Mouse (Mus musculus) limb, embryonic 11.5 days (tissue): ENCODE results near the gene Hist1h2ao. TPM values are rescaled to one million over a fixed set of nuclear protein-coding genes. Genes with fewer than 3 reads are reported as not detected.
"Not testable (repeated sequence)": the region's sequence is repeated elsewhere in the genome, so short reads cannot be mapped to it uniquely, and the experiment has no call there.

Experiments
- ATAC-seq: fragments of 200-750 bp; cut with Nextera tagmentation; 2 replicates; pipeline ENCODE4 v1.8.0; 2017; ENCODE audit warnings: low read depth; ENCODE audit not compliant: insufficient number of reproducible peaks, low FRiP score, low TSS enrichment
- DNase-seq: peaks from one replicate; pipeline ENCODE4 v3.0.0-alpha.2; 2015; ENCODE audit warnings: low spot score
- H3K27ac ChIP-seq: fragments of 300-500 bp; sonication (generic); replicated peaks from 2 replicates; pipeline ENCODE4 v1.5.1; 2014; ENCODE audit warnings: low read depth, mild to moderate bottlenecking, low read length
- H3K27me3 ChIP-seq: fragments of 300-500 bp; sonication (generic); 2 replicates; pipeline ENCODE4 v1.6.1; 2014; ENCODE audit warnings: mild to moderate bottlenecking, low read length, mixed read lengths; ENCODE audit not compliant: control insufficient read depth, insufficient read depth
- H3K36me3 ChIP-seq: fragments of 300-500 bp; sonication (generic); 2 replicates; pipeline ENCODE4 v1.6.1; 2014; ENCODE audit warnings: mild to moderate bottlenecking, low read length, moderate library complexity, mixed read lengths; ENCODE audit not compliant: control insufficient read depth, insufficient read depth
- H3K4me1 ChIP-seq: fragments of 300-500 bp; sonication (generic); 2 replicates; pipeline ENCODE4 v1.6.1; 2014; ENCODE audit warnings: low read length, mixed read lengths; ENCODE audit not compliant: control insufficient read depth, insufficient read depth
- H3K4me2 ChIP-seq: fragments of 300-500 bp; sonication (generic); 2 replicates; pipeline ENCODE4 v1.6.1; 2014; ENCODE audit warnings: low read depth, mild to moderate bottlenecking, moderate library complexity; ENCODE audit not compliant: severe bottlenecking
- H3K4me3 ChIP-seq: fragments of 300-500 bp; sonication (generic); 2 replicates; pipeline ENCODE4 v1.5.1; 2014; ENCODE audit warnings: low read depth, low read length
- H3K9ac ChIP-seq: fragments of 300-500 bp; sonication (generic); 2 replicates; pipeline ENCODE4 v1.6.1; 2014; ENCODE audit warnings: mild to moderate bottlenecking, low read length
- H3K9me3 ChIP-seq: fragments of 300-500 bp; sonication (generic); 2 replicates; pipeline ENCODE4 v1.6.1; 2016; ENCODE audit warnings: low read length; ENCODE audit not compliant: control insufficient read depth
- WGBS: fragments of 180-500 bp; shearing (Covaris S2); extraction: QIAGEN DNeasy Blood & Tissue Kit; methylation state at CpG from one replicate; pipeline ENCODE4 v1.1.7; 2014; 5-methylcytosine and 5-hydroxymethylcytosine counted together
- polyA plus RNA-seq: library from polyadenylated mRNA; unstranded; fragments of >200 nt; fragmentation: Nextera tagmentation; extraction: Ambion mirVana; gene quantifications from 2 replicates; pipeline ENCODE4 v1.2.1, GENCODE M21; 2014

The Hist1h2ao gene
- polyA plus RNA-seq, 1 experiment from 2014 or later = 3.6 TPM

DNA sequence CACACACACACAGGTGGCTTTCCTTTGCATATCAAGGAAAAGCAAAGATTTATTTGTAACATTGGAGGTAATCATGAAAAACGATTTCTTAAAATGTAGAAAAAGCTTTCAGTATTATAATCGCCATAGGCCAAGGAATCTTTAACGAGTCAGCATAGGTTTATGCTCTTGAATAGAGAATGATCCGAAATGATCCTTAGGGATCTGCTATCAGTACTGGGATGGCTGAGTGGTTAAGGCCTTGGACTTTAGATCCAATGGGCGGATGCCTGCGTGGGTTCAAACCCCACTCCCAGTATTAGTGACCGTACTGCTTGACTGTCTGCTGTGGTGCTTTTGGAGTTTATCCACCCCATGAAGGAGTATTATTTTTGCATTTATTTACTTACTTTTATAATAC, 14.7 kb upstream of the Hist1h2ao start:
- H3K9ac ChIP-seq = no peak overlapping the region
- no peaks in the 10 kb centered on the region for H3K27me3 ChIP-seq
- H3K4me2 ChIP-seq = no peak overlapping the region
- no peak for DNase-seq
- ATAC-seq = no peak
- no peak overlapping the region for H3K4me3 ChIP-seq
- H3K9me3 ChIP-seq = no peaks in the 10 kb centered on the region
- H3K4me1 ChIP-seq = no peaks in the 10 kb centered on the region
- H3K36me3 ChIP-seq = no peaks in the 10 kb centered on the region
- 91% methylated on average over 7 of the region's 7 CpGs for WGBS
- H3K27ac ChIP-seq = no peak overlapping the region

DNA sequence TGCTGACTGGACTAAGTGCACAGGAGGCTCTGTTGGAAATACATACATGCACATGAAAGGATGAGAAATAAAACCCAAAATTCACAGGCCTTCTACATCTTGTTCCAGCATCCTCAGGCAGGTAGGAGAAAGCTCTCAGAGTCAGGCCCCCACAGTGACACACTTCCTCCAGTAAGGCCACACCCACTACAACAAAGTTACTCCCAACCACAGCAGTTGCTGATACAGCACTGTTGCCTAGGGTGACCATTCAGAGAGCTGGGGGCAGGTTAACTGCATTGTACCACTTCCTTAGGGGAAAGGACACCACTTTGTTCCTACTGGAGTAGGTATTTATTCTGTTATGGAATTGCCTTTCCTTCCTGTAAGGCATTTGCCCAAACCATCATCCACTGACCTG, 13.1 kb upstream of the Hist1h2ao start:
- not testable (repeated sequence) for H3K4me1 ChIP-seq

DNA sequence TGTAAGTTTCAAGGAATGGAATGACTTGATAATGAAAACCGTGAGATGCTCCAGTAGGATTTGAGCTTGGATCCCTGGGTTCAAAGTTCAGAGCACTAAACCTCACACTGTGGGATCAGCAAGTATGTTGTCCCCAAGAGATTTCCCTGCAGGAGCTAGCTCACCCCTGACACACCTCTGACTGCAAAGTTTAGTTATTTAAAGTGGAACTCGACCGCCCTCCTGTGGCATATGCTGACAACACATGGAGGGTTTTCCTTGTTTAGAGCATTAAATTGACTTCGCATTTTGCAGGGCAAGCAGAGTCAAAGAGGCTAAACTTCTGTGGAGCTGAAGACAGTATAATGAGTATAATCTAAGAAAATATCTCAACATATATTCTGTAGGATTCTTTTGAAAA, 7.2 kb upstream of the Hist1h2ao start:
- not testable (repeated sequence) for H3K9ac ChIP-seq, H3K4me3 ChIP-seq, H3K4me2 ChIP-seq, H3K27me3 ChIP-seq, H3K36me3 ChIP-seq, H3K9me3 ChIP-seq, H3K27ac ChIP-seq, DNase-seq, H3K4me1 ChIP-seq
- ATAC-seq = peak; percentile 78; the same call in 1 of the 2 replicates
- WGBS = no CpG with 5 or more reads among the region's 4 CpGs

More for the DNA sequence above, 13.1 kb upstream of the Hist1h2ao start:
- H3K4me3 ChIP-seq, H3K4me2 ChIP-seq, H3K27ac ChIP-seq, H3K9ac ChIP-seq, ATAC-seq, H3K9me3 ChIP-seq, H3K36me3 ChIP-seq, DNase-seq, H3K27me3 ChIP-seq: not testable (repeated sequence)

DNA sequence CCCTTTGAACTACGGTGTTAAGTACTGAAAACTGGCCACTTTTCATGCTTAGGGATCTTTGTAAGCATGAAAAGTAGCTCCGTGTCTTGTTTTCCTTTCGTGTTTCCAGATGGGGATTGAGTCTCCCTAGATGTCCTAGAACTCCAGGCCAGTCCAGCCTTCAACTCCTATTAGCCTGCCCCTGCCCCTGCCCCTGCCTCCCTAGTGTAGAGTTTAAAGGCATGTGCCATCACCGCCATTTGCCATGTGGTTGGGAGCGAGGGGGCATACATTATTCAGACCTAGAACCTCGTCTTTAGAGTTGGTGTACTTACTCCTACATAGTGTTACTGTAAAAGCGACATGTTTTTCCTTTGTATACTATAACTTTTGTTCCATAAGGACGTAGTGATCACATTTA, 809 bp downstream of the Hist1h2ao start:
- not testable (repeated sequence) for H3K9me3 ChIP-seq, H3K36me3 ChIP-seq, DNase-seq, H3K9ac ChIP-seq, H3K4me1 ChIP-seq, H3K27me3 ChIP-seq, H3K4me3 ChIP-seq, H3K27ac ChIP-seq, H3K4me2 ChIP-seq
- WGBS = no CpG with 5 or more reads among the region's 8 CpGs
- peak; percentile 42 for ATAC-seq

DNA sequence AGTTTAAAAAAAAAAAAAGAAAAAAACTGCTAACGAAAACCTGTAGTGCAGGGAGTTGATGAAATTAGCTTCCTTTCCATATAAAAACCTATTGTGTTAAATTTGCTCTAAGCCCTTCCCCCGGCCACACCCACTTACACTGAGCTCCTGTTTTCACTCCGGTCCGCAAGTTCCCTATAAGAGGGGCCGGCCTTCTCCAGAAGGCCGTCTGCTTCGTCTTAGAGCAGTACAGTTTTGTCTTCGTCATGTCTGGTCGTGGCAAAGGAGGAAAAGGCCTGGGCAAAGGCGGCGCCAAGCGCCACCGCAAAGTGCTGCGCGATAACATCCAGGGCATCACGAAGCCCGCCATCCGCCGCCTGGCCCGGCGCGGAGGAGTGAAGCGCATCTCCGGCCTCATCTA, 1.3 kb downstream of the Hist1h2ao start, which contains the start of gene Hist1h4m:
TSS of gene Hist1h4m (plus strand) at position 208 of the 400 bp plus-strand sequence.
- not testable (repeated sequence) for H3K27me3 ChIP-seq, H3K9ac ChIP-seq, DNase-seq, H3K4me3 ChIP-seq, H3K4me1 ChIP-seq, H3K27ac ChIP-seq, H3K36me3 ChIP-seq, H3K9me3 ChIP-seq
- no CpG with 5 or more reads among the region's 24 CpGs for WGBS
- peak within 1 kb of the TSS; percentile 27 for H3K4me2 ChIP-seq
- peak; percentile 48; the same call in 1 of the 2 replicates for ATAC-seq

DNA sequence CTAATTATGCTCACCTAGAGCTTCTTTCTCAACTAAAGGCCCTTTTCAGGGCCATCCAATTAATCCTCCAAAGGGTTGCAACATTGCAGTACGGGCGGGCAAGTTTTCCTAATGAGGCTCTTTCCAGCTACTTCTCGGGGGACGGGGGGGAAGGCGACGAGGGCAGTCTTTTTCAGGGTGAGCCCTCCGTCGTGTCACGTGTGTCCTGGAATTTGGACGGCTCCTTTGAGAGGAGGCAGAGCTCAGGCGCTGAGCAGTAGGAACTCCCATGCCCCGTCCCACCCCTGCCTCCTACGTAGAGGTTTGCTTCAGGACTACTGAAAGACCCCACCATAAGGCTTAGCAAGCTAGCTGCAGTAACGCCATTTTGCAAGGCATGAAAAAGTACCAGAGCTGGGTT, 1.8 kb downstream of the Hist1h2ao start:
- H3K27me3 ChIP-seq, H3K4me1 ChIP-seq, DNase-seq, H3K4me3 ChIP-seq, H3K27ac ChIP-seq, H3K36me3 ChIP-seq, H3K9ac ChIP-seq, H3K9me3 ChIP-seq: not testable (repeated sequence)
- 0% methylated on average over 9 of the region's 14 CpGs for WGBS
- H3K4me2 ChIP-seq = peak overlapping the region; percentile 27
- peak; percentile 67 for ATAC-seq

DNA sequence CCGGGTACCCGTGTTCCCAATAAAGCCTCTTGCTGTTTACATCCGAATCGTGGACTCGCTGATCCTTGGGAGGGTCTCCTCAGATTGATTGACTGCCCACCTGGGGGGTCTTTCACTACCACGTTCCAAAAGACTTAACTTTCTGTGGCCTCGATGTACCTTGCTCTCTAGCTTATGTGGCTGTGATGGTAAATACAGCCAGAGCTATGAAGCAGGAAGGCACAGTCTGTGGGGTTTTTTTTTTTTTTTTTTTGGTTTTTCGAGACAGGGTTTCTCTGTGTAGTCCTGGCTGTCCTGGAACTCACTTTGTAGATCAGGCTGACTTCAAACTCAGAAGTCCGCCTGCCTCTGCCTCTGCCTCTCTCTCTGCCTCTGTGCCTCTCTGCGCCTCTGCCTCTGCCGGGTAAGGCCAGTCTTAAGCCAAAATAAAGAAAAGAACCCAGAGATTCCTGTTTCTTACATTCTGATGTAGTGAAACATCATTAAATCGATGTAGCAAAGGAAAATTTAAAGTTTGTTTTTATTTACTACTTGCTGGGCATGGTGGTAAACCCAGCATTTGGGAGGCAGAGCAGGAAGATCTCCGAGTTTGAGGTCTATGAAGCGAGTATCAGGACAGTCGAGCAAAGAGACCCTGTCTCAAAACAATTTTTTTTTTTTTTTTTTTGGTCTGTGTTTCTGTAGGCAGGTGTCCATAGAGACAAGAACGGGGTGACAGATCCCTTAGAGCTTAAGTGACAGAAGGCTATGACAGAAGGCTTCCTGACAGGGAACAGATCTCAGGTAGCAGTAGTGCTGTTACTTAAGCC, 10.0 kb downstream of the Hist1h2ao start:
- H3K27ac ChIP-seq, H3K4me2 ChIP-seq, H3K9me3 ChIP-seq, H3K27me3 ChIP-seq, H3K4me3 ChIP-seq, H3K4me1 ChIP-seq, DNase-seq, H3K36me3 ChIP-seq, H3K9ac ChIP-seq, ATAC-seq: not testable (repeated sequence)
- WGBS = 76% methylated on average over 6 of the region's 16 CpGs

DNA sequence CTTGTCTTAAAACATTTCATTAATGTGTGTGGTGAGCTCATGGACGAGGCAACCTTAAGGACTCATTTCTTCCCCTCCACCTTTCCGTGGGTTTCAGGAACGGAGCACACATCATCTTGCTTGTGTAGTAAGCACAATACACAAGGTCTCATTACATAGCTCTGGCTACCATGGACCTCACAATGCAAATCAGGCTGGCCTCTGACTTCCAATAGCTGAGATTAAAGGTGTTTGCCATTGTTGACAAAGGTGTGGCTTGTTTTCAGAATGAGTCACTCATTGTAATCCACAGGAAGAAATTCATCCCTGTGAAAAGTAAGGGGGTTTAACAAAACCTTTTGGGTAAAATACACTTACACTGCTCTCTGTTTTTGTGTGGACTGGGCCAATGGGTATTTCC, 18.2 kb downstream of the Hist1h2ao start:
- H3K4me3 ChIP-seq = no peak overlapping the region
- H3K9me3 ChIP-seq = no peaks in the 10 kb centered on the region
- H3K27me3 ChIP-seq = no peaks in the 10 kb centered on the region
- H3K4me1 ChIP-seq = no peaks in the 10 kb centered on the region
- 77% methylated on average over 3 of the region's 3 CpGs for WGBS
- no peak overlapping the region for H3K27ac ChIP-seq
- no peak overlapping the region for H3K4me2 ChIP-seq
- no peak for DNase-seq
- ATAC-seq = no peak
- no peak overlapping the region for H3K9ac ChIP-seq
- no peaks in the 10 kb centered on the region for H3K36me3 ChIP-seq

DNA sequence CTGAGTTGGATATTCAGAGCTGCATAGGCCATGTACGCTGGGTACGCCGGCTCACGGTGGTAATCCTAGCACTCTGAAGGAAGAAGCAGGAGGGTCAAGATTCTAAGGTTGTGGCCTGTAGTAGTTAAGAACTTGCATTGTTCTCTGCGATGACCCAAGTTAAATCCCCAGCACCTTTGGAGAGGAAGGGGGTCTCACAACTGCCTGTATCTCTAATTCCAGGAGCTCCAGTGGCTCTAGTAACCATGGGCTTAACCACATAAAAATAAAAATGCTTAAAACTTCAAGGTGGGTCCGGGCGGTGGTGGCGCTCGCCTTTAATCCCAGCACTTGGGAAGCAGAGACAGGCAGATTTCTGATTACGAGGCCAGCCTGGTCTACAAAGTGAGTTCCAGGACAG, 20.1 kb downstream of the Hist1h2ao start:
- ATAC-seq (no peak), DNase-seq (peak; percentile 24)
- H3K4me2 ChIP-seq = no peak overlapping the region
- H3K36me3 ChIP-seq = no peaks in the 10 kb centered on the region
- H3K9ac ChIP-seq = no peak overlapping the region
- no peaks in the 10 kb centered on the region for H3K4me1 ChIP-seq
- H3K27me3 ChIP-seq = no peaks in the 10 kb centered on the region
- no peak overlapping the region for H3K4me3 ChIP-seq
- no peaks in the 10 kb centered on the region for H3K9me3 ChIP-seq
- 91% methylated on average over 10 of the region's 10 CpGs for WGBS
- H3K27ac ChIP-seq = no peak overlapping the region
